Mouse (Mus musculus) bone marrow macrophage, adult 2 months (primary cell): Measurements from ENCODE around the gene St6galnac5.

Source experiments
- CTCF ChIP-seq: IDR thresholded peaks from 2 replicates; pipeline ENCODE4 v1.5.1; 2012; ENCODE audit warnings: low read depth, mild to moderate bottlenecking, low read length, moderate library complexity
- POLR2A ChIP-seq: IDR thresholded peaks from 2 replicates; pipeline ENCODE4 v1.6.1; 2012; ENCODE audit warnings: mild to moderate bottlenecking, low read depth, low read length, borderline replicate concordance

DNA sequence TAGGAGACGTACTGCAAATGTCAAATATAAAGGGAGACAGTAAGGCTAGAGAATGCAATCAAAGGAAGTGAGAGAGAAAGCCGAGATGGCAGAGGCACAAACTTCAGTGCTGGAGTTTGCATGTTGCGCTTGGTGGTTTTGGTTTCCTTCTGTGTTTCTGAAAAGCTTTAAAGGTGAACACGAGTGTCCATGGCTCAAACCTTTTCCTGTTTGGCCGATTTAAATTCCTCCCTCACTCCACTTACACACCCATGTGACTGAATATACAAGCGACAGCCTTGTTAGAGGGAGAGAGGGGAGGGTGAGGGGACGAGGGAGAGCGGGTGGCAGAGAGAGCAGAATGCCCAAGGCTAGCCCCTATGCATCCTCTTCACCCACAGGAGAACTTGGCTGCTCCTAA is 34.3 kb upstream of the St6galnac5 start:
- TF ChIP-seq CTCF (no peak), POLR2A (no peak)
